Mouse (Mus musculus): Measurements from ENCODE around the gene Gpatch11.

Gene Gpatch11

GRCm38 (mm10) chr17:78895394-78895793 is 60.0 kb downstream of the Gpatch11 start:
- DNase-seq = peak; percentile 34
